Mouse (Mus musculus): ENCODE results near the gene Aph1b.

- TF ChIP-seq CTCF (conservative IDR thresholded peaks at IDR 0.05; ENCODE audit: insufficient read depth, insufficient read length, low read depth, low read length) = no peak
- no peak for TF ChIP-seq POLR2A (IDR thresholded peaks at IDR 0.05; ENCODE audit: low read depth, low read length)
Measured at GRCm38 (mm10) chr9:66735122-66735521, 60.2 kb downstream of the Aph1b start.
